Mouse (Mus musculus) lung, postnatal 0 days (tissue): ENCODE results near the gene Lrrc3. TPM values are rescaled to one million over a fixed set of nuclear protein-coding genes. Genes with fewer than 3 reads are reported as not detected.

Source experiments
- ATAC-seq: fragments of 200-750 bp; cut with Nextera tagmentation; 2 replicates; pipeline ENCODE4 v1.8.0; 2017; ENCODE audit warnings: moderate library complexity
- DNase-seq: peaks from one replicate; pipeline ENCODE4 v3.0.0-alpha.2; 2016; ENCODE audit warnings: low spot score
- H3K27ac ChIP-seq: fragments of 300-500 bp; sonication (generic); 2 replicates; pipeline ENCODE4 v1.5.1; 2014; ENCODE audit warnings: antibody characterized with exemption, mild to moderate bottlenecking, low read length, mixed read lengths
- H3K27me3 ChIP-seq: fragments of 300-500 bp; sonication (generic); replicated peaks from 2 replicates; pipeline ENCODE4 v1.6.1; 2014; ENCODE audit warnings: low read length, mixed read lengths; ENCODE audit not compliant: insufficient read depth
- H3K36me3 ChIP-seq: fragments of 300-500 bp; sonication (generic); 2 replicates; pipeline ENCODE4 v1.6.1; 2014; ENCODE audit warnings: low read length, mixed read lengths; ENCODE audit not compliant: insufficient read depth
- H3K4me1 ChIP-seq: fragments of 300-500 bp; sonication (generic); 2 replicates; pipeline ENCODE4 v1.6.1; 2014; ENCODE audit warnings: antibody characterized with exemption, low read depth, low read length, mixed read lengths; ENCODE audit not compliant: insufficient read depth
- H3K4me2 ChIP-seq: fragments of 300-500 bp; sonication (generic); replicated peaks from 2 replicates; pipeline ENCODE4 v1.6.1; 2014; ENCODE audit warnings: low read depth, mild to moderate bottlenecking, low read length, moderate library complexity, mixed read lengths
- H3K4me3 ChIP-seq: fragments of 300-500 bp; sonication (generic); 2 replicates; pipeline ENCODE4 v1.5.1; 2014; ENCODE audit warnings: low read depth, low read length
- H3K9ac ChIP-seq: fragments of 300-500 bp; sonication (generic); replicated peaks from 2 replicates; pipeline ENCODE4 v1.6.1; 2014; ENCODE audit warnings: low read depth, mild to moderate bottlenecking
- H3K9me3 ChIP-seq: fragments of 300-500 bp; sonication (generic); 2 replicates; pipeline ENCODE4 v1.6.1; 2016; ENCODE audit warnings: low read length, mixed read lengths
- CTCF ChIP-seq: IDR thresholded peaks from 2 replicates; pipeline ENCODE4 v1.5.1; 2016; ENCODE audit warnings: antibody characterized with exemption, mild to moderate bottlenecking
- EP300 ChIP-seq: IDR thresholded peaks from 2 replicates; pipeline ENCODE4 v1.6.1; 2016; ENCODE audit warnings: antibody characterized with exemption, mild to moderate bottlenecking, control low read depth
- WGBS: fragments of 180-500 bp; shearing (Covaris S2); extraction: QIAGEN DNeasy Blood & Tissue Kit; methylation state at CpG from one replicate; pipeline ENCODE4 v1.1.7; 2014; 5-methylcytosine and 5-hydroxymethylcytosine counted together
- polyA plus RNA-seq: library from polyadenylated mRNA; unstranded; fragments of >200 nt; fragmentation: Nextera tagmentation; extraction: Ambion mirVana; gene quantifications from 2 replicates; pipeline ENCODE4 v1.2.1, GENCODE M21; 2015

Gene Lrrc3
- polyA plus RNA-seq, 1 experiment from 2014 or later, result 1.2 TPM

- Histone ChIP-seq H3K27ac (no peak overlapping the region), H3K4me2 (no peak overlapping the region), H3K36me3 (no peaks in the 10 kb centered on the region), H3K27me3 (no peaks in the 10 kb centered on the region), H3K9me3 (no peaks in the 10 kb centered on the region), H3K9ac (no peak overlapping the region), H3K4me1 (no peaks in the 10 kb centered on the region), H3K4me3 (no peak overlapping the region)
- WGBS, result 60% methylated on average over 6 of the region's 6 CpGs
- ATAC-seq (no peak), DNase-seq (peak; percentile 21)
- TF ChIP-seq CTCF (peak; percentile 63), EP300 (no peak)
Measured at GRCm38 (mm10) chr10:77878985-77879384, 23.4 kb downstream of the Lrrc3 start.

GRCm38 (mm10) chr10:77869651-77870050 is 32.7 kb downstream of the Lrrc3 start:
- peak; percentile 88 for ATAC-seq
- H3K4me1 ChIP-seq, result no peaks in the 10 kb centered on the region
- no peaks in the 10 kb centered on the region for H3K36me3 ChIP-seq
- H3K4me2 ChIP-seq, result no peak overlapping the region
- no peaks in the 10 kb centered on the region for H3K9me3 ChIP-seq
- TF ChIP-seq CTCF (no peak), EP300 (peak; percentile 49; the same call in 1 of the 2 replicates)
- no peak overlapping the region for H3K4me3 ChIP-seq
- DNase-seq, result peak; percentile 78
- no peak overlapping the region for H3K27ac ChIP-seq
- H3K9ac ChIP-seq, result no peak overlapping the region
- WGBS, result 57% methylated on average over 7 of the region's 7 CpGs
- H3K27me3 ChIP-seq, result peaks cover 8% of the 10 kb centered on the region; the same call in 1 of the 2 replicates

GRCm38 (mm10) chr10:77867546-77867945 is 34.8 kb downstream of the Lrrc3 start:
- WGBS, result 0% methylated on average over 1 of the region's 1 CpGs
- H3K4me1 ChIP-seq, result no peaks in the 10 kb centered on the region
- peak; percentile 7 for DNase-seq
- no peaks in the 10 kb centered on the region for H3K9me3 ChIP-seq
- H3K36me3 ChIP-seq, result no peaks in the 10 kb centered on the region
- H3K27ac ChIP-seq, result no peak overlapping the region
- no peak overlapping the region for H3K4me3 ChIP-seq
- H3K27me3 ChIP-seq, result peaks cover 8% of the 10 kb centered on the region; the same call in 1 of the 2 replicates
- no peak overlapping the region for H3K4me2 ChIP-seq
- ATAC-seq, result no peak
- TF ChIP-seq CTCF, result no peak
- no peak for TF ChIP-seq EP300
- no peak overlapping the region for H3K9ac ChIP-seq

DNA sequence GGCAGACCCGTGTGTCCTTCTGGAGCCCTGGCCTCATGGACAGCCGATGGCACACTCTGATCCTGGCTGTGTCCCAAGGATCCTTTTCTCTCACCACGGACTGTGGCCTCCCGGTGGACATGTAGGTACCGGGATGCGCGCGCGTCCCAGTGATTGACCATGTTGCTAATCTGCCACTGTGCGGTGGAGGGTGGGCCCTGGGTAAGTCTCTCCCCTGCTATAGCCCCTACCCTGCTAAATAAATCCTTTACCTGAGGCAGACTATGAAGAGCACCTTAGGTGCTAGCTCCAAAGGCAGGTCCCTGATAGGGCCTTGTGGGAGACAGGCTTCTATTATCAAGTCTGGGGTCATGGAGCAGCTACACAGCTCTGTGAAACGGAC is 37.6 kb downstream of the Lrrc3 start:
- H3K9ac ChIP-seq, result no peak overlapping the region
- peaks cover 8% of the 10 kb centered on the region; the same call in 1 of the 2 replicates for H3K27me3 ChIP-seq
- TF ChIP-seq CTCF (no peak), EP300 (no peak)
- ATAC-seq (no peak), DNase-seq (no peak)
- 29% methylated on average over 11 of the region's 11 CpGs for WGBS
- no peaks in the 10 kb centered on the region for H3K4me1 ChIP-seq
- no peaks in the 10 kb centered on the region for H3K9me3 ChIP-seq
- no peak overlapping the region for H3K4me3 ChIP-seq
- 0 out of 2 replicates have a peak overlapping the region, but pooled peaks have one; percentile 27 for H3K4me2 ChIP-seq
- H3K36me3 ChIP-seq, result no peaks in the 10 kb centered on the region
- H3K27ac ChIP-seq, result no peak overlapping the region

DNA sequence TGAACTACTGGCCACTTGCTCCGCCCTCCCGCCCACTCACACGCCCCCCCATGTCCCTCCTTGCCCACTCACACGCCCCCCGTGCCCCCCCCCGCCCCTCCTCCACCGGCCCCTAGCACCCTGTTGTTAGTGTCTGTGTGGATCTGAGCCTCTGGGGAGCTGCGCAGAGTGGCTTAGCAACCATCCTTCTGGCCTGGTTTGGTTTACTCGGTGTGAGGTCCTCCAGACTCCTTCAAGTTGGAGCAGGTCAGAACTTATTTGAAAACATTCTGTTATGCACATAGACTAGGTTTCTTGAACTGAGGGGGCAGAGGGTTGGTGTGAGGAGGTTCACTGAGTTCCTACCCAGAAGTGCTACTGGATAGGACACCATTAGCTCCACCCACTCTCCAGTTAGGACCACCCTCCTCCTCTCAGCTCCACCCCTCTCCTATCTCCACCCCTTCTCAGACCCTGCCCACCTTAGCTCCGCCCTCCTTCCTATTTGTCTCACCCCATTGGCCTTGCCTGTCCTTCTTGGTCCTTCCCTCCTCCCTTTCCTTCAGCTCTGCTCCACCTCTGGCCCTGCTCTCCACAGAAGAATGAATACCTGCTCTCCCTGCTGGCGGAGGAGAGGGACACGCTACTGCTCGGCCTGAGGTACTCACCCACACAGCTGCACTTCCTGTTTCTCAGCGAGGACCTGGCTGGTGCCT is 38.1 kb downstream of the Lrrc3 start:
- no peak overlapping the region for H3K9ac ChIP-seq
- H3K4me1 ChIP-seq, result no peaks in the 10 kb centered on the region
- no peaks in the 10 kb centered on the region for H3K36me3 ChIP-seq
- no peaks in the 10 kb centered on the region for H3K9me3 ChIP-seq
- DNase-seq (peak; percentile 75), ATAC-seq (peak; percentile 90)
- TF ChIP-seq EP300, result no peak
- no peak for TF ChIP-seq CTCF
- H3K27me3 ChIP-seq, result peaks cover 8% of the 10 kb centered on the region; the same call in 1 of the 2 replicates
- 0 out of 2 replicates have a peak overlapping the region, but pooled peaks have one; percentile 27 for H3K4me2 ChIP-seq
- no peak overlapping the region for H3K27ac ChIP-seq
- WGBS, result 26% methylated on average over 14 of the region's 14 CpGs
- H3K4me3 ChIP-seq, result no peak overlapping the region

- no peaks in the 10 kb centered on the region for H3K27me3 ChIP-seq
- 35% methylated on average over 7 of the region's 7 CpGs for WGBS
- TF ChIP-seq EP300, result no peak
- no peak for TF ChIP-seq CTCF
Measured at GRCm38 (mm10) chr10:77861675-77862074, 40.7 kb downstream of the Lrrc3 start, which contains the start of gene Gm3285. Gene Gm3285 (plus strand): TSS chr10:77861975.

More at GRCm38 (mm10) chr10:77861675-77862074, 40.7 kb downstream of the Lrrc3 start, which contains the start of gene Gm3285:
- H3K4me3 ChIP-seq, result no peak within 1 kb of the TSS
- DNase-seq (no peak), ATAC-seq (no peak)
- H3K27ac ChIP-seq, result no peak within 1 kb of the TSS
- no peaks in the 10 kb centered on the region for H3K9me3 ChIP-seq
- H3K36me3 ChIP-seq, result no peaks in the 10 kb centered on the region
- H3K9ac ChIP-seq, result no peak within 1 kb of the TSS
- H3K4me2 ChIP-seq, result no peak within 1 kb of the TSS
- H3K4me1 ChIP-seq, result no peaks in the 10 kb centered on the region
